In genomic region chr11:8530036-8530435, GRCm38 (mm10) we compare ENCODE assay signal across 21 mouse cellular contexts.
DNase-seq lines count a peak whose midpoint lies in the region; TF ChIP-seq lines count a peak whose summit lies in the region.
"Had no signal": no experiment of that assay in that cellular context is flagged by ENCODE, and none has a peak within 500 bp of the region (broad histone marks: within the 10 kb centered on the region; RNA-seq: fewer than 3 reads in every experiment).

No protein-coding gene starts in this region.

- peaks cover 6% of the 10 kb centered on the region for H3K79me2 ChIP-seq in C2C12 (ENCODE audit: control insufficient read depth, insufficient read depth)

- peak; percentile 33 for DNase-seq in 3134 (ENCODE audit: extremely low read depth, insufficient read length, low spot score)
- no peak for DNase-seq in cerebellum, postnatal 25 days
- DNase-seq in kidney, adult 11 months = no peak
- DNase-seq: adrenal gland, adult 8-10 months; adrenal gland, postnatal 14 days; adrenal gland, postnatal 36 days; B cell, adult 2 months; cerebellum, adult 11-12 months; cerebellum, adult 2 months; cerebellum, adult 9-10 months; cerebellum, postnatal 10 days; cerebellum, postnatal 36 days; embryo, embryonic 11 days; forebrain, postnatal 0 days had no signal

- H3K36me3 ChIP-seq in C2C12 (ENCODE audit: control insufficient read depth, insufficient read depth) = peaks cover 45% of the 10 kb centered on the region
- H3K36me3 ChIP-seq: forebrain, embryonic 15.5 days had no signal

- H3K4me1 ChIP-seq in embryonic fibroblast, embryonic 13.5 days (ENCODE audit: control insufficient read depth, insufficient read depth, low read length) = peaks cover 8% of the 10 kb centered on the region; the same call in 1 of the 2 replicates
- H3K4me1 ChIP-seq: forebrain, embryonic 15.5 days had no signal

- peaks cover 1% of the 10 kb centered on the region for H3K79me3 ChIP-seq in C2C12 (ENCODE audit: low read depth)

- H3K27ac ChIP-seq in embryonic fibroblast, embryonic 13.5 days (ENCODE audit: insufficient read depth, low read length) = peak overlapping the region; percentile 16
- H3K27ac ChIP-seq: embryonic facial prominence, embryonic 13.5 days; embryonic facial prominence, embryonic 15.5 days; forebrain, embryonic 13.5 days; forebrain, embryonic 15.5 days had no signal

- no peaks in the 10 kb centered on the region for H3K27me3 ChIP-seq in C2C12 (ENCODE audit: control insufficient read depth, insufficient read depth, insufficient read length)
- H3K27me3 ChIP-seq: embryonic facial prominence, embryonic 13.5 days; embryonic facial prominence, embryonic 15.5 days; forebrain, embryonic 13.5 days; forebrain, embryonic 15.5 days; Patski had no signal

- TF ChIP-seq POLR2A in embryonic fibroblast, embryonic 13.5 days (IDR thresholded peaks at IDR 0.05; ENCODE audit: low read depth, low read length) = no peak

- H3K4me3 ChIP-seq in C2C12 (ENCODE audit: insufficient read depth, poor library complexity, severe bottlenecking) = no peak overlapping the region
- H3K4me3 ChIP-seq in embryonic fibroblast, embryonic 13.5 days (ENCODE audit: insufficient read depth, low read length) = no peak overlapping the region
- H3K4me3 ChIP-seq: embryonic facial prominence, embryonic 13.5 days; embryonic facial prominence, embryonic 15.5 days; forebrain, embryonic 13.5 days; forebrain, embryonic 15.5 days had no signal

- H3ac ChIP-seq in C2C12 (ENCODE audit: control insufficient read depth, insufficient read length, low read depth) = no peak overlapping the region

- no peak for TF ChIP-seq CTCF in C2C12 (IDR thresholded peaks at IDR 0.05; ENCODE audit: control insufficient read depth, insufficient read depth, insufficient read length)
- TF ChIP-seq CTCF in embryonic fibroblast, embryonic 13.5 days (IDR thresholded peaks at IDR 0.05; ENCODE audit: borderline replicate concordance, insufficient read depth, low read length) = no peak

TF ChIP-seq in C2C12, 6 proteins besides CTCF, POLR2A, EP300 and RAD21:
- TF ChIP-seq CEBPB (IDR thresholded peaks at IDR 0.05; ENCODE audit: low read depth) = no peak
- peak; percentile 49 for TF ChIP-seq MYOD1 (IDR thresholded peaks at IDR 0.05; ENCODE audit: control insufficient read depth, insufficient read length, low read depth)
